Mouse (Mus musculus): ENCODE data around the gene 2810408A11Rik. TPM values are rescaled to one million over a fixed set of nuclear protein-coding genes. Genes with fewer than 3 reads are reported as not detected.

The 2810408A11Rik gene
- polyA plus RNA-seq, 1 experiment: 13.1 TPM

DNA sequence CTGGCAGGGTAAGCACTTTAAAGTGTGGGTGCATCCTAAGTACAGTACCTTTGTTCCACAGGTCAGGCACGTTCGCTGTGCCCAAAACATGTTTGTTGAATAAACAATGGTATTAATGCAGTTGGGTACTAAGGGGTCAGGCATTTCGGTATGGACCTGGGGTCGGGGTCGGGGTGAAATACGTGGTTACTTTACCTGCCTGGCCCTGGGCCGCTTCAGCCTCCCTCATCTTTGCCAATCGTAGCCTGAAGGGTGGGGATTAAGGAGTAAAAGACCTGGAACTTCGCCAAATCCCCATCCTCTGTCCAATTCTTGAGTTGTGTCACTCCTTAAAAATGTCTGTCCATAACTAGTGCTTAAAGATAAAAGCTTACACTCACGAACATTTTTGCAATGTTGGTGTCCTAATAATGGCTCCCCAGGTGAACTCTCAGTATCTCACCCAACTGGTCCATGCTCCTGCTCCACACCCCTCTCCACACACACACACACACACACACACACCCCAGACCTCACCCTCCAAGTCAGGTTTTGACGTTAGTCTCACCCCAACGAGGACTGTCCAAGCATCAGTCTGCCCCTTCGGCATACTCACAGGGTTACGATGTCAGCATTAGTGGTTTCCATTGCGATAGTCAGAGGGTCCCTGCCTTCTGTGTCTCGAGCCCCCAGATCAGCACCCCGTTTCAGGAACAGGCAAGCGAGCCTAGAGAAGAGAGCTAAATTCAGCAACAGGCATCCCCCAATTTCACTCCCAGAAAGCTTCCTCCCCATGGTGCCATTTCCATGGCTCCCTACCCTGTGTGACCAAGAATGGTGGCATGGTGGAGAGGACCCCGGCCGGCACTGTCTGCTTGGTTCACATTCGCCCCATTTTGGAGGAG is 18.8 kb downstream of the 2810408A11Rik start:
- Histone ChIP-seq H3K27ac (ENCODE audit: insufficient read depth, low read length) (peak overlapping the region; percentile 21; the same call in 1 of the 2 replicates), H3K4me3 (ENCODE audit: low read depth, low read length) (peak overlapping the region; percentile 81), H3K9me3 (replicated peaks; ENCODE audit: control insufficient read depth, insufficient read depth, low read length, poor library complexity, severe bottlenecking) (no peaks in the 10 kb centered on the region), H3K36me3 (ENCODE audit: control insufficient read depth, insufficient read depth, low read length, poor library complexity, severe bottlenecking) (no peaks in the 10 kb centered on the region), H3K9ac (ENCODE audit: low read depth, poor library complexity, severe bottlenecking) (peak overlapping the region; percentile 49), H3K4me1 (ENCODE audit: control insufficient read depth, insufficient read depth, low read length) (peaks cover 1% of the 10 kb centered on the region), H3K27me3 (ENCODE audit: control insufficient read depth, insufficient read depth, low read length, poor library complexity, severe bottlenecking) (no peaks in the 10 kb centered on the region)
- TF ChIP-seq EP300 (IDR thresholded peaks at IDR 0.05; ENCODE audit: insufficient read depth, low read depth, low read length) (no peak), POLR2A (IDR thresholded peaks at IDR 0.05; ENCODE audit: insufficient read depth, low read length) (no peak)

DNA sequence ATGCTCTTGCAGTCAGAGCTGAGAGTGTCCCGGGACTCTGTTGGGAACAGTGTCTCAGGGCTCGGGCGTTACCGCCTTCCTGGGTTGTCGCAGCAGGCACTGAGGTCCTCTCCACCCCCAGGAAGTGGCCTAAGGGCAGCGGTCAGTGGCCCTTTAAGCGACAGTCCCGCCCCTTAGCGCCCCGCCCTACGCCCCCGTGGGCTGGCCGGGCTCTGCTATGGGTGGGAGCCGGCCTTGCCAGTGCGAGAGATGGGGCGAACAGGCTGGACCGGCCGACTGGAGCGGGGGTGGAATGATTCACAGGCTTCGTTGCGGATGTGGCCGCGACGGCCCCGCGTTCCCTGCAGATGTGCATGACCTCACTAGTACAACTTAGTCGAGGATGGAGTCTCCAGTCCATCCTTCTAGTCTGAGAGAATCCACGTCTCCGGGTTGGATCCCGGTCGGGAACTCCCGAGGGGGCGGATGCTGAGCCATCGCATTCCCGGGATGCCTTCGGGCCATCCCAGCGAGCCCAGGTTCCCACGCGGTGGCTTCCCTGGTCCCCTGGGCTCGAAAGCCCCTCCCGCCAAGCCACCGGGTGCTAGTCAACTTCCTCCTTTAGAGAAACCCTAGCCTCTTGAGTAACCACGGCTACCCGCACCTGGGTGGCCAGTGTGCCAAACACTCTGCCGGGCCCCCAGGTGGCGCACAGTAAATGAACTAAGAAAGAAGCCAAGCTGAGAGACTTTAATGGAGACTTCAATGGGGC is 19.8 kb downstream of the 2810408A11Rik start, which contains the start of gene Kctd11:
Gene Kctd11, minus strand, starts transcription at position 554 of the 751 bp plus-strand sequence.
- Histone ChIP-seq H3K4me1 (ENCODE audit: control insufficient read depth, insufficient read depth, low read length) (peaks cover 1% of the 10 kb centered on the region), H3K27me3 (ENCODE audit: control insufficient read depth, insufficient read depth, low read length, poor library complexity, severe bottlenecking) (no peaks in the 10 kb centered on the region), H3K9me3 (replicated peaks; ENCODE audit: control insufficient read depth, insufficient read depth, low read length, poor library complexity, severe bottlenecking) (no peaks in the 10 kb centered on the region), H3K27ac (ENCODE audit: insufficient read depth, low read length) (peak within 1 kb of the TSS; percentile 34; the same call in 1 of the 2 replicates), H3K4me3 (ENCODE audit: low read depth, low read length) (peak within 1 kb of the TSS; percentile 81), H3K9ac (ENCODE audit: low read depth, poor library complexity, severe bottlenecking) (peak within 1 kb of the TSS; percentile 49), H3K36me3 (ENCODE audit: control insufficient read depth, insufficient read depth, low read length, poor library complexity, severe bottlenecking) (no peaks in the 10 kb centered on the region)
- TF ChIP-seq EP300 (IDR thresholded peaks at IDR 0.05; ENCODE audit: insufficient read depth, low read depth, low read length) (no peak), POLR2A (IDR thresholded peaks at IDR 0.05; ENCODE audit: insufficient read depth, low read length) (no peak), CTCF (IDR thresholded peaks at IDR 0.05; ENCODE audit: low read depth, low read length) (peak; percentile 4)

GRCm38 (mm10) chr11:69880506-69880852 is 20.3 kb downstream of the 2810408A11Rik start:
- Histone ChIP-seq H3K9me3 (replicated peaks; ENCODE audit: control insufficient read depth, insufficient read depth, low read length, poor library complexity, severe bottlenecking) (no peaks in the 10 kb centered on the region), H3K9ac (ENCODE audit: low read depth, poor library complexity, severe bottlenecking) (peak overlapping the region; percentile 49), H3K36me3 (ENCODE audit: control insufficient read depth, insufficient read depth, low read length, poor library complexity, severe bottlenecking) (no peaks in the 10 kb centered on the region), H3K27ac (ENCODE audit: insufficient read depth, low read length) (peak overlapping the region; percentile 34; the same call in 1 of the 2 replicates), H3K4me3 (ENCODE audit: low read depth, low read length) (peak overlapping the region; percentile 81), H3K4me1 (ENCODE audit: control insufficient read depth, insufficient read depth, low read length) (peaks cover 1% of the 10 kb centered on the region), H3K27me3 (ENCODE audit: control insufficient read depth, insufficient read depth, low read length, poor library complexity, severe bottlenecking) (no peaks in the 10 kb centered on the region)
- TF ChIP-seq POLR2A (IDR thresholded peaks at IDR 0.05; ENCODE audit: insufficient read depth, low read length) (no peak), EP300 (IDR thresholded peaks at IDR 0.05; ENCODE audit: insufficient read depth, low read depth, low read length) (no peak), CTCF (IDR thresholded peaks at IDR 0.05; ENCODE audit: low read depth, low read length) (peak; percentile 66)

GRCm38 (mm10) chr11:69879711-69880110 is 21.1 kb downstream of the 2810408A11Rik start:
- no peak for TF ChIP-seq CTCF (IDR thresholded peaks at IDR 0.05; ENCODE audit: low read depth, low read length)
- TF ChIP-seq EP300 (IDR thresholded peaks at IDR 0.05; ENCODE audit: insufficient read depth, low read depth, low read length): no peak
- TF ChIP-seq POLR2A (IDR thresholded peaks at IDR 0.05; ENCODE audit: insufficient read depth, low read length): no peak
- Histone ChIP-seq H3K9me3 (replicated peaks; ENCODE audit: control insufficient read depth, insufficient read depth, low read length, poor library complexity, severe bottlenecking) (no peaks in the 10 kb centered on the region), H3K4me1 (ENCODE audit: control insufficient read depth, insufficient read depth, low read length) (peaks cover 1% of the 10 kb centered on the region), H3K27me3 (ENCODE audit: control insufficient read depth, insufficient read depth, low read length, poor library complexity, severe bottlenecking) (no peaks in the 10 kb centered on the region), H3K9ac (ENCODE audit: low read depth, poor library complexity, severe bottlenecking) (peak overlapping the region; percentile 49), H3K27ac (ENCODE audit: insufficient read depth, low read length) (no peak overlapping the region), H3K4me3 (ENCODE audit: low read depth, low read length) (peak overlapping the region; percentile 8), H3K36me3 (ENCODE audit: control insufficient read depth, insufficient read depth, low read length, poor library complexity, severe bottlenecking) (no peaks in the 10 kb centered on the region)

- no peaks in the 10 kb centered on the region for H3K27me3 ChIP-seq (ENCODE audit: control insufficient read depth, insufficient read depth, low read length, poor library complexity, severe bottlenecking)
- no peaks in the 10 kb centered on the region for H3K9me3 ChIP-seq (replicated peaks; ENCODE audit: control insufficient read depth, insufficient read depth, low read length, poor library complexity, severe bottlenecking)
- no peaks in the 10 kb centered on the region for H3K36me3 ChIP-seq (ENCODE audit: control insufficient read depth, insufficient read depth, low read length, poor library complexity, severe bottlenecking)
- no peak for TF ChIP-seq POLR2A (IDR thresholded peaks at IDR 0.05; ENCODE audit: insufficient read depth, low read length)
- TF ChIP-seq EP300 (IDR thresholded peaks at IDR 0.05; ENCODE audit: insufficient read depth, low read depth, low read length): no peak
- no peak for TF ChIP-seq CTCF (IDR thresholded peaks at IDR 0.05; ENCODE audit: low read depth, low read length)
- H3K27ac ChIP-seq (ENCODE audit: insufficient read depth, low read length): no peak overlapping the region
- peak overlapping the region; percentile 49; the same call in 1 of the 2 replicates for H3K9ac ChIP-seq (ENCODE audit: low read depth, poor library complexity, severe bottlenecking)
- H3K4me1 ChIP-seq (ENCODE audit: control insufficient read depth, insufficient read depth, low read length): peaks cover 1% of the 10 kb centered on the region
- no peak overlapping the region for H3K4me3 ChIP-seq (ENCODE audit: low read depth, low read length)
These were observed 21.8 kb downstream of the 2810408A11Rik start for GRCm38 (mm10) chr11:69878952-69879351.
